Mouse (Mus musculus) megakaryocyte, embryonic 14.5 days (primary cell): ENCODE measurements around the gene Pcbp1.

ENCODE experiments used
- FLI1 ChIP-seq: IDR thresholded peaks from 2 replicates; pipeline ENCODE4 v1.6.1; 2012; ENCODE audit warnings: low read length, inconsistent platforms, mixed read lengths
- GATA1 ChIP-seq: IDR thresholded peaks from 3 replicates; pipeline ENCODE4 v1.6.1; 2012; ENCODE audit warnings: mixed read lengths, low read length, inconsistent platforms, borderline replicate concordance

GRCm38 (mm10) chr6:86525646-86526031 lies 482 bp downstream of the Pcbp1 start:
- TF ChIP-seq GATA1, result no peak
- TF ChIP-seq FLI1, result no peak
